Mouse (Mus musculus) heart, postnatal 0 days (tissue): ENCODE measurements at regions not wholly inside any gene's neighbourhood (a gene's known extent, or its start where the extent isn't known, plus 50 kb on each side); places are given as distances from the start of the nearest gene placed in this dataset.

Experiments used
- ATAC-seq: fragments of 200-750 bp; cut with Nextera tagmentation; 2 replicates; pipeline ENCODE4 v1.8.0; 2017; ENCODE audit warnings: low read depth, moderate number of reproducible peaks, moderate library complexity; ENCODE audit not compliant: insufficient read depth
- DNase-seq: peaks from one replicate; pipeline ENCODE4 v3.0.0-alpha.2; 2016; ENCODE audit warnings: low spot score
- H3K27ac ChIP-seq: fragments of 300-500 bp; sonication (generic); 2 replicates; pipeline ENCODE4 v1.5.1; 2014; ENCODE audit warnings: low read depth, mild to moderate bottlenecking
- H3K27me3 ChIP-seq: fragments of 300-500 bp; sonication (generic); 2 replicates; pipeline ENCODE4 v1.6.1; 2014; ENCODE audit warnings: low read length, mixed read lengths; ENCODE audit not compliant: control insufficient read depth, insufficient read depth
- H3K36me3 ChIP-seq: fragments of 300-500 bp; sonication (generic); replicated peaks from 2 replicates; pipeline ENCODE4 v1.6.1; 2014; ENCODE audit warnings: low read length, mixed read lengths; ENCODE audit not compliant: control insufficient read depth, insufficient read depth
- H3K4me1 ChIP-seq: fragments of 300-500 bp; sonication (generic); 2 replicates; pipeline ENCODE4 v1.6.1; 2014; ENCODE audit warnings: antibody characterized with exemption; ENCODE audit not compliant: control insufficient read depth, insufficient read depth
- H3K4me2 ChIP-seq: fragments of 300-500 bp; sonication (generic); 2 replicates; pipeline ENCODE4 v1.6.1; 2014; ENCODE audit warnings: low read depth, mild to moderate bottlenecking, low read length, moderate library complexity
- H3K4me3 ChIP-seq: fragments of 300-500 bp; sonication (generic); 2 replicates; pipeline ENCODE4 v1.5.1; 2014; ENCODE audit warnings: low read depth, low read length
- H3K9ac ChIP-seq: fragments of 300-500 bp; sonication (generic); replicated peaks from 2 replicates; pipeline ENCODE4 v1.6.1; 2014; ENCODE audit warnings: low read depth, low read length, mixed read lengths
- H3K9me3 ChIP-seq: fragments of 300-500 bp; sonication (generic); replicated peaks from 2 replicates; pipeline ENCODE4 v1.6.1; 2016; ENCODE audit warnings: low read length; ENCODE audit not compliant: control insufficient read depth
- CTCF ChIP-seq: IDR thresholded peaks from 2 replicates; pipeline ENCODE4 v1.5.1; 2016; ENCODE audit warnings: antibody characterized with exemption, control low read depth, low read depth
- EP300 ChIP-seq: IDR thresholded peaks from 2 replicates; pipeline ENCODE4 v1.6.1; 2016; ENCODE audit warnings: antibody characterized with exemption, low read depth
- WGBS: fragments of 180-500 bp; shearing (Covaris S2); extraction: QIAGEN DNeasy Blood & Tissue Kit; methylation state at CpG from one replicate; pipeline ENCODE4 v1.1.7; 2014; 5-methylcytosine and 5-hydroxymethylcytosine counted together

- 77% methylated on average over 4 of the region's 4 CpGs for WGBS
- no peak overlapping the region for H3K4me2 ChIP-seq
- DNase-seq = no peak
- ATAC-seq = no peak
- H3K4me3 ChIP-seq = no peak overlapping the region
- H3K9me3 ChIP-seq = no peaks in the 10 kb centered on the region
- TF ChIP-seq CTCF (no peak), EP300 (no peak)
- no peaks in the 10 kb centered on the region for H3K27me3 ChIP-seq
- H3K36me3 ChIP-seq = no peaks in the 10 kb centered on the region
- no peak overlapping the region for H3K27ac ChIP-seq
- H3K4me1 ChIP-seq = no peaks in the 10 kb centered on the region
- H3K9ac ChIP-seq = no peak overlapping the region
Observed at GRCm38 (mm10) chr11:56373624-56374023, 332.8 kb upstream of the Nmur2 start.

DNA sequence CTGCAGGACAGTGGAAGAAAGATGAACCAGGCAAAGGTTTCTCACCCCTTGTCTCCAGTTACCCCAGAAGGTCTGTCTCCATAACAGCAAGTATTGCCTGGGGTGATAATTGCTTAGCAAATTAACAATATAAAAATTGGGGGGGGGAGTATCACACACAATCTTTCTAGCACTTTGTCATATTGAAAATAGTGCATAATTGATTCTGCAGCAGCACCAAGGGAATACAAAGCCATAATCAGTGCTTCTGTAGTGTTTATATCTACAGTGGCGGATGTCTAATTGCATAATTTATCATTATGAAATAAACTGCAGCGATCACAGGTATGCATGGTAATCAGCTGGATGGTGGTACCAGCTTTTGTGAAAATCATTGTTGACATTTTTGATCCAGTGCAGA, 316.9 kb upstream of the Nmur2 start:
- Histone ChIP-seq H3K4me1 (no peaks in the 10 kb centered on the region), H3K4me3 (no peak overlapping the region), H3K27me3 (no peaks in the 10 kb centered on the region), H3K4me2 (no peak overlapping the region), H3K9ac (no peak overlapping the region), H3K27ac (no peak overlapping the region), H3K9me3 (no peaks in the 10 kb centered on the region), H3K36me3 (no peaks in the 10 kb centered on the region)
- DNase-seq (no peak), ATAC-seq (no peak)
- TF ChIP-seq EP300 (no peak), CTCF (no peak)
- 81% methylated on average over 2 of the region's 2 CpGs for WGBS

GRCm38 (mm10) chr11:56351798-56352366, 311.1 kb upstream of the Nmur2 start:
- no peak overlapping the region for H3K9ac ChIP-seq
- no peak for TF ChIP-seq CTCF
- no peak for TF ChIP-seq EP300
- no peak overlapping the region for H3K4me2 ChIP-seq
- H3K36me3 ChIP-seq = no peaks in the 10 kb centered on the region
- DNase-seq (no peak), ATAC-seq (no peak)
- no peaks in the 10 kb centered on the region for H3K9me3 ChIP-seq
- no peak overlapping the region for H3K4me3 ChIP-seq
- H3K27ac ChIP-seq = no peak overlapping the region
- WGBS = 62% methylated on average over 7 of the region's 7 CpGs
- H3K4me1 ChIP-seq = no peaks in the 10 kb centered on the region
- no peaks in the 10 kb centered on the region for H3K27me3 ChIP-seq

DNA sequence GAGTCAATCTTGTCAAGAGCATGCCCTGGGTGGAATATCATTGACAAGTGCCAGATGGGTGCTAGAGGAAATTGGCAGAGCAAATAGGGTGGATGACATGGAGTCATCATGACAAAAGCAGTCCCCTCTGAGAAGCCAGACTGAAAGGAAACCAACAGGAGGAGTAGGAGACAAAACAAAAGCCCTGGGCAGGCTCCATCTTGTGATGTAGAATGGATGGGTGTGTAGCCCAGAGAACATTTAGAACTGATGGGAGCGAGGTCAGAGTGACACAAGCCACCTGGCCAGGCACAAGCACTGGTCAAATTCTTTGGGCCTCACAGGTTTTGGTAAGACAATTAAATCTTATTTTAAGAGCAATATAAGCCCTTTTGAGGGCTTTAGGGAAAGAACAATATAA, 310.4 kb upstream of the Nmur2 start:
- TF ChIP-seq CTCF (no peak), EP300 (no peak)
- no peaks in the 10 kb centered on the region for H3K4me1 ChIP-seq
- no peaks in the 10 kb centered on the region for H3K27me3 ChIP-seq
- no peak overlapping the region for H3K27ac ChIP-seq
- ATAC-seq = no peak
- H3K9me3 ChIP-seq = no peaks in the 10 kb centered on the region
- H3K4me2 ChIP-seq = no peak overlapping the region
- no peak overlapping the region for H3K4me3 ChIP-seq
- 67% methylated on average over 1 of the region's 1 CpGs for WGBS
- no peak for DNase-seq
- H3K36me3 ChIP-seq = no peaks in the 10 kb centered on the region
- no peak overlapping the region for H3K9ac ChIP-seq

- Histone ChIP-seq H3K36me3 (no peaks in the 10 kb centered on the region), H3K27me3 (no peaks in the 10 kb centered on the region), H3K9me3 (no peaks in the 10 kb centered on the region), H3K4me3 (no peak overlapping the region), H3K4me1 (no peaks in the 10 kb centered on the region), H3K9ac (no peak overlapping the region), H3K27ac (no peak overlapping the region), H3K4me2 (no peak overlapping the region)
- no peak for DNase-seq
- WGBS = 73% methylated on average over 3 of the region's 3 CpGs
- no peak for TF ChIP-seq CTCF
- no peak for TF ChIP-seq EP300
- no peak for ATAC-seq
Observed at GRCm38 (mm10) chr11:56349766-56350165, 309.0 kb upstream of the Nmur2 start.

DNA sequence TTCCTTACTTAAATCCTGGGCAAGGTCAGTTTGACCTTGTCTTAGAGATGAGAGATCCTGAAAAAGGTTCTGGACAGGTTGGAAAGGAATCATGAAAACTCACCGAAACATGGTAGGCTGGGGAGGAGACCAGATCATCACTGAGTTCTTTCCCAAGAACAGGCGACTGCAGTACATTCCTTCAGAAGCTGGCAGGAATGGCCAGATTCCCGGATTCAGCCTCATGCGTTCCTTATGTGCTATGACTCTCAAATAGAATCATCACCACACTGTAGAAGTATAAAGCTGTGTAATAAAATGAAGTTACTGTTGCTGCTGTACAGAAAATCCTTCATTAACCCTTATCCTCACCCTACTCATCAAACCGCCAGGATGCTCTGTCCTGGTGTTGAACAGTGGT, 307.6 kb upstream of the Nmur2 start:
- no peaks in the 10 kb centered on the region for H3K9me3 ChIP-seq
- no peaks in the 10 kb centered on the region for H3K4me1 ChIP-seq
- H3K4me3 ChIP-seq = no peak overlapping the region
- no peak for DNase-seq
- H3K27ac ChIP-seq = no peak overlapping the region
- TF ChIP-seq CTCF (no peak), EP300 (no peak)
- H3K4me2 ChIP-seq = no peak overlapping the region
- no peak overlapping the region for H3K9ac ChIP-seq
- ATAC-seq = no peak
- H3K36me3 ChIP-seq = no peaks in the 10 kb centered on the region
- WGBS = 92% methylated on average over 5 of the region's 5 CpGs
- no peaks in the 10 kb centered on the region for H3K27me3 ChIP-seq
